Mouse (Mus musculus): ENCODE measurements at regions not wholly inside any gene's neighbourhood (a gene's known extent, or its start where the extent isn't known, plus 50 kb on each side); places are given as distances from the start of the nearest gene placed in this dataset.

GRCm38 (mm10) chr9:61510217-61510893 is 138.2 kb downstream of the Tle3 start:
- peaks cover 0 to 6% of the 10 kb centered on the region in 2 experiments; a peak in 1 of 4 replicates for H3K4me1 ChIP-seq (ENCODE audit: control insufficient read depth in 2 of 2, insufficient read depth in 2 of 2, low read length in 2 of 2, poor library complexity in 1 of 2)
- no peaks in the 10 kb centered on the region for H3K36me3 ChIP-seq (ENCODE audit: control insufficient read depth, insufficient read depth, low read length, poor library complexity, severe bottlenecking)
- H3K9me3 ChIP-seq (ENCODE audit: control insufficient read depth, insufficient read depth, low read depth, low read length), result no peaks in the 10 kb centered on the region
- no peak for DNase-seq (ENCODE audit: low read depth, low spot score)
- no peak overlapping the region for H3K9ac ChIP-seq (ENCODE audit: insufficient read depth, low read depth, low read length, poor library complexity, severe bottlenecking)
- no peak overlapping the region for H3K4me3 ChIP-seq (ENCODE audit: insufficient read depth in 1 of 2, low read depth in 1 of 2, low read length in 2 of 2, poor library complexity in 1 of 2, severe bottlenecking in 1 of 2)
- no peak overlapping the region for H3K27ac ChIP-seq (ENCODE audit: insufficient read depth, low read depth, low read length, poor library complexity, severe bottlenecking)
- in situ Hi-C loops (cut with MboI; ENCODE audit: low sequenced_read_pairs in 2 of 2, unreplicated experiment in 2 of 2), result no loop called here
- TF ChIP-seq HCFC1 (IDR thresholded peaks at IDR 0.05; ENCODE audit: borderline replicate concordance, insufficient read depth, low read length) (no peak), ZC3H11A (IDR thresholded peaks at IDR 0.05; ENCODE audit: borderline replicate concordance, low read depth, low read length) (no peak), MAFK (IDR thresholded peaks at IDR 0.05; ENCODE audit: insufficient read depth, low read depth, low read length) (no peak)

DNA sequence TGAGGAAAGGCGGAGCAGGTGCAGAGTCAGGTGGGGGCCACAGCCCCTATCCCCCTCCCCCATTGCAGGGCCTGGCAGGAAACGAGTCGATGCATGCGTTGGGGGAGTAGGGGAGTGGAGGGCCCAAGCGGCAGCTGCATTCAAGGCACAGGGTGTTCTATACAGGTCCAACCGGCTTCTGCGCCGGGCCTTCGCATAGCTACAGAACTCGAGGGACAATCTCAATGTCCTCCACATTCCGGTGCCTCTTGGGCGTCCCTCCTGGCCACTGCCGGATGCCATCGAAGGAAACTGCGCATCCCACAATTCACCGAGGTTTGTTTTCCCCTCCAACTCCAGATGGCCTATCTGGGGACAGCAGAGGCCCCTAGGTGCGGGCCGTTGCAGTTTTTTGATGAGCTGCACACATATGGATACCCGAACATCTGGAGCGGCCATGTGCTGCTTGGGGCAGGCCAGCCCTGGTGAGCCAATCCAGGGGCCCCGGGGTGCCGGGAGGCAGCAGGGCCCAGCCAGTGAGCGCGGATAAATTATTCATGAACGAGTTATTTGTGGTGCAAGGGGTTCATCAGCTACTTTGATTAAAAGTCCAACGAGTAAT is 137.5 kb downstream of the Tle3 start:
- H3K36me3 ChIP-seq (ENCODE audit: control insufficient read depth, insufficient read depth, low read length, poor library complexity, severe bottlenecking), result no peaks in the 10 kb centered on the region
- in situ Hi-C loops (cut with MboI; ENCODE audit: low sequenced_read_pairs in 2 of 2, unreplicated experiment in 2 of 2), result no loop called here
- H3K4me1 ChIP-seq (ENCODE audit: control insufficient read depth in 2 of 2, insufficient read depth in 2 of 2, low read length in 2 of 2, poor library complexity in 1 of 2), result peaks cover 0 to 6% of the 10 kb centered on the region in 2 experiments; a peak in 1 of 4 replicates
- no peak overlapping the region for H3K4me3 ChIP-seq (ENCODE audit: insufficient read depth in 1 of 2, low read depth in 1 of 2, low read length in 2 of 2, poor library complexity in 1 of 2, severe bottlenecking in 1 of 2)
- no peak overlapping the region for H3K9ac ChIP-seq (ENCODE audit: insufficient read depth, low read depth, low read length, poor library complexity, severe bottlenecking)
- TF ChIP-seq CHD2 (IDR thresholded peaks at IDR 0.05; ENCODE audit: low read depth, low read length) (no peak), HCFC1 (IDR thresholded peaks at IDR 0.05; ENCODE audit: borderline replicate concordance, insufficient read depth, low read length) (no peak), ZNF384 (IDR thresholded peaks at IDR 0.05; ENCODE audit: low read depth, low read length) (no peak), MAFK (IDR thresholded peaks at IDR 0.05; ENCODE audit: insufficient read depth, low read depth, low read length) (no peak), ZC3H11A (IDR thresholded peaks at IDR 0.05; ENCODE audit: borderline replicate concordance, low read depth, low read length) (no peak)
- no peaks in the 10 kb centered on the region for H3K9me3 ChIP-seq (ENCODE audit: control insufficient read depth, insufficient read depth, low read depth, low read length)
- no peak overlapping the region for H3K27ac ChIP-seq (ENCODE audit: insufficient read depth, low read depth, low read length, poor library complexity, severe bottlenecking)
- no peak for DNase-seq (ENCODE audit: low read depth, low spot score)

DNA sequence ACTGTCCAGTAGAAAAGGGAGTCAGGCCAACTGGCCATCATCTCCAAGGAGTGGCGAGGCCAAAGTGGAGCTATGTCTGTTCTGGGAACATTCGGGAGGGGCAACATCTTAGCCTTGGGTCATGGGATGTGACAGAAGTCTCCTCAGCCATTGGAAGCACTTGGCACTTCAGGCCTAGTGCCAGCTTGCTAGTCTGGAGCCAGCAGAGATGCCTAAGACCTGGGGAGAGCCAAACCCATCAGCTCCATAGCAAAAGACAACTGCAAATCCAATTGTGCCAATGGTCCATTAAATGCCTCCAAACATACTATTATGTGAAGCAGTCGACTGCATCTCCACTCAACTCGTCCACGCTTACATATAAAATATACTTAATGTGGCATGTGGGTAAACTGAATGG is 136.9 kb downstream of the Tle3 start:
- no peak for DNase-seq (ENCODE audit: low read depth, low spot score)
- H3K36me3 ChIP-seq (ENCODE audit: control insufficient read depth, insufficient read depth, low read length, poor library complexity, severe bottlenecking), result no peaks in the 10 kb centered on the region
- no peak overlapping the region for H3K9ac ChIP-seq (ENCODE audit: insufficient read depth, low read depth, low read length, poor library complexity, severe bottlenecking)
- no peaks in the 10 kb centered on the region for H3K9me3 ChIP-seq (ENCODE audit: control insufficient read depth, insufficient read depth, low read depth, low read length)
- no peak for TF ChIP-seq ZC3H11A (IDR thresholded peaks at IDR 0.05; ENCODE audit: borderline replicate concordance, low read depth, low read length)
- no peak for TF ChIP-seq MAFK (IDR thresholded peaks at IDR 0.05; ENCODE audit: insufficient read depth, low read depth, low read length)
- no peak for TF ChIP-seq CHD2 (IDR thresholded peaks at IDR 0.05; ENCODE audit: low read depth, low read length)
- no peak for TF ChIP-seq ZNF384 (IDR thresholded peaks at IDR 0.05; ENCODE audit: low read depth, low read length)
- no peak for TF ChIP-seq HCFC1 (IDR thresholded peaks at IDR 0.05; ENCODE audit: borderline replicate concordance, insufficient read depth, low read length)
- in situ Hi-C loops (cut with MboI; ENCODE audit: low sequenced_read_pairs in 2 of 2, unreplicated experiment in 2 of 2), result no loop called here
- H3K4me1 ChIP-seq (ENCODE audit: control insufficient read depth in 2 of 2, insufficient read depth in 2 of 2, low read length in 2 of 2, poor library complexity in 1 of 2), result peaks cover 0 to 6% of the 10 kb centered on the region in 2 experiments; a peak in 1 of 4 replicates
- H3K27ac ChIP-seq (ENCODE audit: insufficient read depth, low read depth, low read length, poor library complexity, severe bottlenecking), result no peak overlapping the region
- H3K4me3 ChIP-seq (ENCODE audit: insufficient read depth in 1 of 2, low read depth in 1 of 2, low read length in 2 of 2, poor library complexity in 1 of 2, severe bottlenecking in 1 of 2), result no peak overlapping the region

DNA sequence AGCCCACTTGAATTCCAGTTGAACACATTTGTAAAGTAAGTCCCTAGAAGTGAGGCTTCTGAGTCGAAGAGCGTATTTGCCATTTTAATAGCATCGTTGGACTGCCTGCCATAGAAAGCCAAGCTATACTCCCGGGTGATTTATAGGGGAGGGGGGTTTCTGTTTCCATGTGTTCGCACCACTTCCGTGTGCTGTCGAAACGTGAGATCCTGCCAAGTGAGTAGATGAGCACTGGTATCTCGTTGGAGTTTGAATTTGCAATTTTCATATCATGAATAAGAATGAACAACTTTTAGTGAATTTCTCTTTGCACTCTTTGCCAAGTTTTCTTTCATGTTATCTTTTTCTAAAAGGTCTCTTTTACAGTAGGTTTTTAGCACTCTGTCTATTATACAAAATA is 128.7 kb downstream of the Tle3 start:
- Histone ChIP-seq H3K4me3 (ENCODE audit: insufficient read depth in 1 of 2, low read depth in 1 of 2, low read length in 2 of 2, poor library complexity in 1 of 2, severe bottlenecking in 1 of 2) (no peak overlapping the region), H3K4me1 (ENCODE audit: control insufficient read depth in 2 of 2, insufficient read depth in 2 of 2, low read length in 2 of 2, poor library complexity in 1 of 2) (no peaks in the 10 kb centered on the region), H3K27ac (ENCODE audit: insufficient read depth, low read depth, low read length, poor library complexity, severe bottlenecking) (no peak overlapping the region), H3K36me3 (ENCODE audit: control insufficient read depth, insufficient read depth, low read length, poor library complexity, severe bottlenecking) (no peaks in the 10 kb centered on the region), H3K9me3 (ENCODE audit: control insufficient read depth, insufficient read depth, low read depth, low read length) (no peaks in the 10 kb centered on the region), H3K9ac (ENCODE audit: insufficient read depth, low read depth, low read length, poor library complexity, severe bottlenecking) (no peak overlapping the region)
- TF ChIP-seq ZC3H11A (IDR thresholded peaks at IDR 0.05; ENCODE audit: borderline replicate concordance, low read depth, low read length) (no peak), HCFC1 (IDR thresholded peaks at IDR 0.05; ENCODE audit: borderline replicate concordance, insufficient read depth, low read length) (no peak), MAFK (IDR thresholded peaks at IDR 0.05; ENCODE audit: insufficient read depth, low read depth, low read length) (no peak)
- in situ Hi-C loops (cut with MboI; ENCODE audit: low sequenced_read_pairs in 2 of 2, unreplicated experiment in 2 of 2), result no loop called here
- DNase-seq (ENCODE audit: low read depth, low spot score), result no peak
